In the genomic region with DNA sequence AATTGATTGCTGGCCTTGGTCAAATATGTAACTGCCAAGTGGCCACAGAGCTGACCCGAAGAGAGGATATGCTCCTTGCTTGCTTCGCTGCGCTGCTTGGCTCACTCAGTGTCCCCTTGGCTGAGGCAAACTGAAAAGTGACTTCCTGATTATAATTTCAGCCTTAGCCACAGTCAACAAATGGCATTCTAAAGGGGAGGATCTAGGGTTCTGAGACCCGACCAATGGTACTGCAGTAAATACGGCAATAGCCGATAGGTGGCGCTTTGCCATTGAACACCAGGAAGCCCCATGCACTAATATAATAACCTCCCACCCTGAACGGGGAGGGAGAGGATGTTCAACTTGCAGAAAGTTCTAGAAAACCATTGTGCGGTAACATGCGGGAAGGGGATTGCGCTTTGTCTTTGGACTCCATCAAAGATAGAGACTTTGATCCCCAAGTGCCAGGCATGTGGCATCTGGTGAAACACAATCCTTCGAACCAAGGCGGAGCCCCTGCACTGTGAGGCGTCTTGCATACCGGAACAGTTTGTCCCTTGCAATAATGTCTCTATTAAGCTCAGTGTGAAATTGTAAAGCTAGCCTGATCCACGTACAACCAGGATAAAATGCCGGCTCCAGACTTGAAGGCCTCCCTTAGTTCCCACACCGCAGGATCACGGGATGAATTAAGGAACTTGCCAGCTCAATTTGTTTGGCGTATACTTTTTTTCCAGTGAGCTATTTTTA, we compare ENCODE assay signal across 8 mouse cellular contexts.
DNase-seq lines count a peak whose midpoint lies in the region; ATAC-seq and TF ChIP-seq lines count a peak whose summit lies in the region.

No protein-coding gene starts in this region.

- H3K4me2 ChIP-seq in forebrain, embryonic 14.5 days (ENCODE audit: low read length) = no peak overlapping the region
- no peak overlapping the region for H3K4me2 ChIP-seq in limb, embryonic 13.5 days (replicated peaks)
- H3K4me2 ChIP-seq in midbrain, postnatal 0 days (ENCODE audit: low read depth, low read length, poor library complexity, severe bottlenecking) = no peak overlapping the region

- peak; percentile 27 for DNase-seq in layer of hippocampus, adult 11-12 months (ENCODE audit: low spot score)
- no peak for DNase-seq in layer of hippocampus, postnatal 36 days
- DNase-seq in forebrain, embryonic 14.5 days (ENCODE audit: low spot score) = peak; percentile 22
- DNase-seq in midbrain, postnatal 0 days (ENCODE audit: low spot score) = peak; percentile 62
- DNase-seq in right cerebral cortex, adult 18-20 months = no peak
- no peak for DNase-seq in left cerebral cortex, adult 9 months (ENCODE audit: low spot score in 2 of 2)

- H3K27me3 ChIP-seq in forebrain, embryonic 14.5 days (replicated peaks; ENCODE audit: control insufficient read depth, insufficient read depth, low read length) = no peaks in the 10 kb centered on the region
- H3K27me3 ChIP-seq in limb, embryonic 13.5 days = no peaks in the 10 kb centered on the region
- no peaks in the 10 kb centered on the region for H3K27me3 ChIP-seq in midbrain, postnatal 0 days (ENCODE audit: insufficient read depth, low read length)

- H3K9ac ChIP-seq in forebrain, embryonic 14.5 days (ENCODE audit: low read length) = no peak overlapping the region
- H3K9ac ChIP-seq in limb, embryonic 13.5 days = no peak overlapping the region
- no peak overlapping the region for H3K9ac ChIP-seq in midbrain, postnatal 0 days (replicated peaks; ENCODE audit: low read length, poor library complexity, severe bottlenecking)

- no peak overlapping the region for H3K4me3 ChIP-seq in forebrain, embryonic 14.5 days (ENCODE audit: low read depth, low read length)
- H3K4me3 ChIP-seq in limb, embryonic 13.5 days = no peak overlapping the region
- H3K4me3 ChIP-seq in midbrain, postnatal 0 days (ENCODE audit: low read depth, low read length) = no peak overlapping the region

- H3K27ac ChIP-seq in forebrain, embryonic 14.5 days (ENCODE audit: low read depth, low read length) = no peak overlapping the region
- H3K27ac ChIP-seq in limb, embryonic 13.5 days = no peak overlapping the region
- H3K27ac ChIP-seq in midbrain, postnatal 0 days (ENCODE audit: low read depth, low read length) = no peak overlapping the region

- WGBS in forebrain, embryonic 14.5 days = 68% methylated on average over 20 of the region's 20 CpGs
- WGBS in limb, embryonic 13.5 days = 66% methylated on average over 20 of the region's 20 CpGs
- 53% methylated on average over 20 of the region's 20 CpGs for WGBS in midbrain, postnatal 0 days

- peaks cover 2% of the 10 kb centered on the region; the same call in 1 of the 2 replicates for H3K4me1 ChIP-seq in forebrain, embryonic 14.5 days (ENCODE audit: control insufficient read depth, insufficient read depth, low read length)
- peaks cover 23% of the 10 kb centered on the region; the same call in 1 of the 2 replicates for H3K4me1 ChIP-seq in limb, embryonic 13.5 days
- H3K4me1 ChIP-seq in midbrain, postnatal 0 days (ENCODE audit: insufficient read depth, low read length) = no peaks in the 10 kb centered on the region

- H3K36me3 ChIP-seq in forebrain, embryonic 14.5 days (ENCODE audit: control insufficient read depth, insufficient read depth, low read length) = no peaks in the 10 kb centered on the region
- H3K36me3 ChIP-seq in limb, embryonic 13.5 days = no peaks in the 10 kb centered on the region
- no peaks in the 10 kb centered on the region for H3K36me3 ChIP-seq in midbrain, postnatal 0 days (ENCODE audit: insufficient read depth, low read length)

- H3K9me3 ChIP-seq in forebrain, embryonic 14.5 days (replicated peaks; ENCODE audit: control insufficient read depth, low read length) = no peaks in the 10 kb centered on the region
- H3K9me3 ChIP-seq in limb, embryonic 13.5 days = no peaks in the 10 kb centered on the region
- no peaks in the 10 kb centered on the region for H3K9me3 ChIP-seq in midbrain, postnatal 0 days (ENCODE audit: low read length)

- peak; percentile 45 for ATAC-seq in cerebellum, adult (ENCODE audit: insufficient number of reproducible peaks, low FRiP score, low TSS enrichment)
- 0 out of 2 replicates have a peak, but pooled peaks have one; percentile 37 for ATAC-seq in forebrain, embryonic 14.5 days
- peak; percentile 66; the same call in 1 of the 2 replicates for ATAC-seq in limb, embryonic 13.5 days (ENCODE audit: low FRiP score, low read depth)
- ATAC-seq in midbrain, postnatal 0 days (ENCODE audit: low FRiP score) = peak; percentile 65; the same call in 1 of the 2 replicates

- TF ChIP-seq CTCF in midbrain, postnatal 0 days (IDR thresholded peaks at IDR 0.05) = peak; percentile 56; the same call in 1 of the 2 replicates

Comparison
In these comparisons a context has a peak if more than half of its experiments do, and no peak if none do; other contexts are left out.
1. DNase-seq: peak in layer of hippocampus, adult 11-12 months (single experiment), forebrain, embryonic 14.5 days (single experiment) and midbrain, postnatal 0 days (single experiment); none in layer of hippocampus, postnatal 36 days (0 of 2), right cerebral cortex, adult 18-20 months (single experiment) and left cerebral cortex, adult 9 months (0 of 2).
2. Peak in every context shown above with its lines, with median percentiles within 50 percentile points of each other: ATAC-seq.